Mouse (Mus musculus): ENCODE results near the gene Klhl26. TPM values are rescaled to one million over a fixed set of nuclear protein-coding genes. Genes with fewer than 3 reads are reported as not detected.

The Klhl26 gene
- polyA plus RNA-seq, 1 experiment = 62.4 TPM

DNA sequence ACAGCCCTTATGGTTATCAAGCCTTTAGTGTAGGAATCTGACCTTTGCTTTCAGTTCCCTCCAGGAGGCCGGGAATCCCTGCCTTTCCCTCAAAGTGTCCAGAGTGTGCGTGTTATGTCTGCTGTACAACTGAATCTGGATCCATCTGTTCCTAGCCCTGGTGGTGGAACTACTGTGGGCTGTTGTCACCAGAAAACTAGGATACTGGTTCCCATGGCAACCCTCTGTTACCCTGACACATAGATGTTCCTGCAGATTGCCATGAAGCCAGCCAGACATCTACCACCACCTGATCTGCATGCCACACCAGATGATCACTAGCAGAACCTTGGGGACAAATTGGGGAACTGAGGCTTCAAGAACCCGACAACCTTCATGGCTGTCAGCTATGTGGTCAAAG is 5.1 kb upstream of the Klhl26 start:
- Histone ChIP-seq H3K27ac (ENCODE audit: insufficient read depth, low read length) (no peak overlapping the region), H3K4me1 (ENCODE audit: control insufficient read depth, insufficient read depth, low read length) (peaks cover 30% of the 10 kb centered on the region), H3K4me3 (replicated peaks; ENCODE audit: insufficient read depth, low read depth, low read length) (no peak overlapping the region), H3K27me3 (ENCODE audit: control insufficient read depth, insufficient read depth, low read length) (no peaks in the 10 kb centered on the region)
- no peak for TF ChIP-seq POLR2A (IDR thresholded peaks at IDR 0.05; ENCODE audit: borderline replicate concordance, insufficient read depth, low read length)
- TF ChIP-seq CTCF (IDR thresholded peaks at IDR 0.05; ENCODE audit: borderline replicate concordance, insufficient read depth, low read depth, low read length) = no peak
- DNase-seq = no peak
- WGBS = 61% methylated on average over 3 of the region's 3 CpGs

GRCm38 (mm10) chr8:70477269-70477982 is 658 bp upstream of the Klhl26 start:
- Histone ChIP-seq H3K4me3 (replicated peaks; ENCODE audit: insufficient read depth, low read depth, low read length) (peak overlapping the region; percentile 78), H3K27me3 (ENCODE audit: control insufficient read depth, insufficient read depth, low read length) (no peaks in the 10 kb centered on the region), H3K4me1 (ENCODE audit: control insufficient read depth, insufficient read depth, low read length) (peaks cover 16% of the 10 kb centered on the region), H3K27ac (ENCODE audit: insufficient read depth, low read length) (no peak overlapping the region; the same call in 1 of the 2 replicates)
- DNase-seq = peak in 1 of 2 experiments; percentile 47
- no peak for TF ChIP-seq CTCF (IDR thresholded peaks at IDR 0.05; ENCODE audit: borderline replicate concordance, insufficient read depth, low read depth, low read length)
- no peak for TF ChIP-seq POLR2A (IDR thresholded peaks at IDR 0.05; ENCODE audit: borderline replicate concordance, insufficient read depth, low read length)
- 5% methylated on average over 21 of the region's 21 CpGs for WGBS

DNA sequence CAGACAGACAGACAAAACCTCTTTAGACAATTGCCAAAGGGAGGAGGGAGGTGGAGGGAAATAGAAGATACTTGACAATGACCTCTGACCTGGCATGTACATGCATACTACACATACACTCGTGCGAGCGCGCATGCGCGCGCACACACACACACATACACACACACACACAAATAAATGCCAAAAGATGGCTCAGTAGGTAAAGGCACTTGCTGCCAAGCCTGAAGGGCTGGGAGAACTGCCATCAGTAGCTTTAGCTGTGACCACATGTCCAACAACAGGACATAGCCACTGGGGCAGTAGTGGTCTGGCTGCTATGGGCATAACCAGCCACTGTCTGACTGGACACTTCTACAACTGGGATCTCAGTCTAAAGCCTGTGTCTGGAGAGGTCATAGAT is 4.9 kb downstream of the Klhl26 start:
- 35% methylated on average over 7 of the region's 7 CpGs for WGBS
- TF ChIP-seq CTCF (IDR thresholded peaks at IDR 0.05; ENCODE audit: borderline replicate concordance, insufficient read depth, low read depth, low read length) = no peak
- TF ChIP-seq POLR2A (IDR thresholded peaks at IDR 0.05; ENCODE audit: borderline replicate concordance, insufficient read depth, low read length) = no peak
- peak; percentile 66 to 79 for DNase-seq
- Histone ChIP-seq H3K27ac (ENCODE audit: insufficient read depth, low read length) (no peak overlapping the region), H3K27me3 (ENCODE audit: control insufficient read depth, insufficient read depth, low read length) (no peaks in the 10 kb centered on the region), H3K4me1 (ENCODE audit: control insufficient read depth, insufficient read depth, low read length) (peaks cover 38% of the 10 kb centered on the region), H3K4me3 (replicated peaks; ENCODE audit: insufficient read depth, low read depth, low read length) (no peak overlapping the region)

DNA sequence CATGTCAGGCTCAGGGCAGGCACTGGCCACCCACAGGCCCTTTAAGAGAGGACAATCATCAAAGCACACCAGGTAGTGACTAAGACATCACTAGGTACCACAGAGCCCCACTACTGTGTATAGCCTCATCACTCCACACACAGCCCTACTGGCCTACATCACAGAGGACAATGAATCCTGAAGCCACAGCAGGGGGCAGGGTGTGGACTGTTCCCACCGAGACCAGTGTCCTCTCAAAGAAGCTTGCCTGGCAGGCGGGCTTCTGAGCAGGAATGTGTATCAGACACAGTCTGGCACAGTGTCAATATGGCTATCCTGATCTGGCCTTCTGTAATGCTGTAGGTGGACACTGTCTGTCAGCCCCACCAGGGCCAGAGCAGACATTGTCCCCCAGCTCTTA is 6.8 kb downstream of the Klhl26 start:
- TF ChIP-seq CTCF (IDR thresholded peaks at IDR 0.05; ENCODE audit: borderline replicate concordance, insufficient read depth, low read depth, low read length) = no peak
- TF ChIP-seq POLR2A (IDR thresholded peaks at IDR 0.05; ENCODE audit: borderline replicate concordance, insufficient read depth, low read length) = no peak
- 7% methylated on average over 2 of the region's 2 CpGs for WGBS
- Histone ChIP-seq H3K4me1 (ENCODE audit: control insufficient read depth, insufficient read depth, low read length) (peaks cover 50% of the 10 kb centered on the region), H3K4me3 (replicated peaks; ENCODE audit: insufficient read depth, low read depth, low read length) (no peak overlapping the region), H3K27ac (ENCODE audit: insufficient read depth, low read length) (peak overlapping the region; percentile 42), H3K27me3 (ENCODE audit: control insufficient read depth, insufficient read depth, low read length) (no peaks in the 10 kb centered on the region)
- DNase-seq = no peak

DNA sequence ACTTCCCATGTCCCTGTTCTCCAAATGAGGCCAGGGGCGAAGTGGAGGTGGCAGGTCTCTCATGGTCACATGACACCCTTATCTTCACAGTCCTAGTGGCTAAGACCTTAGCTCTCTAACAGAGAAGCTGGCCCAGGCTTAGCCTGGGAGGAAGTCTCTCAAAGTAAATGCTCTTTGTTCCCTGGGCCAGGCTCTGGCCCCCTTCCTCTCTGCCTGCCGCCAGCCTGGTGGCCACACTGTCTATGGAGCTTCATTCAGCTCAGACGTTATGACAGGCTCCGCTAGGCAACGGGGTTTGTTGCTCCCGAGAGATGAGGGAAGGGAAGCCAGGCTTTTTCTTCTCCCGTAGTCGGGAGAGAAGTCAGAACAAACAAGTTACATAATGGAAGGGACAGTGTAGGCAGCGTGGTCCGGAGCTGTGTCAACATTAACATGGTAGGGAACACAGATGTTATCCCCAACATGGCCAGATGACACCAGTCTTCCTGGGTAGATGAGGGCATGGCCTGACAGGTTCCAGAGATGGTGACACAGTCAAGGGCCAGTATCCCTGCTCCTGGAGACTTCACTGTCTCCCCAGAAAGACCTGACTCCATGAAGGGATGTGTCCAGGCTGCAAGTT is 7.4 kb downstream of the Klhl26 start:
- peak overlapping the region; percentile 42 for H3K27ac ChIP-seq (ENCODE audit: insufficient read depth, low read length)
- no peak overlapping the region for H3K4me3 ChIP-seq (replicated peaks; ENCODE audit: insufficient read depth, low read depth, low read length)

DNA sequence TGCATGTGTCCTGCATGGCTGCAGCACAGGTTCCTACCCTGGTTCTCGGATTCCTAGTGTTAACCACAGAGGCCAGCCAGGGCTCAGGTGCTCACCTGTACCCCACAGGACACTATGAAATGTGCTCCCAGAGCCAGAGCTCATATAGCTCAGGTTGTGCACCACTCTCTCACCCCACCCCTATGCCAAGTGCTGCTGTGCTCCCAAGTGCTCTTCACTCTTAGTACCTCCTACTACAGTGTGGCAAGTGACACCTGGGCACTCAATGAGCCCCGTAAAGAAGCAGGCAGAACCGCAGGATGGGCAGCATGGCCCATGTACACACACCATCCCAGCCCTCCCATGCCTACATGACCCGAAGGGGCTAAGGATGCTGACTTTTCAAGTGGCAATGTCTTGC is 8.0 kb downstream of the Klhl26 start:
- no peak for TF ChIP-seq CTCF (IDR thresholded peaks at IDR 0.05; ENCODE audit: borderline replicate concordance, insufficient read depth, low read depth, low read length)
- TF ChIP-seq POLR2A (IDR thresholded peaks at IDR 0.05; ENCODE audit: borderline replicate concordance, insufficient read depth, low read length) = no peak
- DNase-seq = no peak
- no peak overlapping the region for H3K4me3 ChIP-seq (replicated peaks; ENCODE audit: insufficient read depth, low read depth, low read length)
- 95% methylated on average over 4 of the region's 4 CpGs for WGBS
- peak overlapping the region; percentile 31 for H3K27ac ChIP-seq (ENCODE audit: insufficient read depth, low read length)
- no peaks in the 10 kb centered on the region for H3K27me3 ChIP-seq (ENCODE audit: control insufficient read depth, insufficient read depth, low read length)
- peaks cover 61% of the 10 kb centered on the region for H3K4me1 ChIP-seq (ENCODE audit: control insufficient read depth, insufficient read depth, low read length)

More for the DNA sequence above, 7.4 kb downstream of the Klhl26 start:
- Histone ChIP-seq H3K4me1 (ENCODE audit: control insufficient read depth, insufficient read depth, low read length) (peaks cover 54% of the 10 kb centered on the region), H3K27me3 (ENCODE audit: control insufficient read depth, insufficient read depth, low read length) (no peaks in the 10 kb centered on the region)
- WGBS = 36% methylated on average over 10 of the region's 10 CpGs
- no peak for DNase-seq
- TF ChIP-seq POLR2A (IDR thresholded peaks at IDR 0.05; ENCODE audit: borderline replicate concordance, insufficient read depth, low read length) = no peak
- no peak for TF ChIP-seq CTCF (IDR thresholded peaks at IDR 0.05; ENCODE audit: borderline replicate concordance, insufficient read depth, low read depth, low read length)

DNA sequence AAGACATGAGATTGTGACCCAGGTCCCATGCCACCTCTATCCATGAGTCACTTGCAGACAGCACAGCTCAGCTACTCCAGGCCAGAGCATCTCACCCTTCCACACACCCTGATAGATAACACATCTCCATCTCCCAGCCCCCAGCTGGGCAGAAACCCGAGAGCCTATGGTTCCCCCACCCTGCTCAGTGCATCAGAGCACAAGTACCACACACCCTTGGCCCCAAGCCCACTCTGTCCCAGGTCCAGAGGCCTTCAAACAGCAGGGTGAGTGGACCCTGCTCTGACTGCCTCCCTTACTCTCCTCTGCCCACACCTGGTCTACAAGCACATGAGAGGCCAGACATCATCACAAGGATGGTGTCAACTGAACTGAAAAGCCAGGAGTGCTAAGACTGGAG is 8.9 kb downstream of the Klhl26 start:
- TF ChIP-seq CTCF (IDR thresholded peaks at IDR 0.05; ENCODE audit: borderline replicate concordance, insufficient read depth, low read depth, low read length) (no peak), POLR2A (IDR thresholded peaks at IDR 0.05; ENCODE audit: borderline replicate concordance, insufficient read depth, low read length) (no peak)
- H3K27ac ChIP-seq (ENCODE audit: insufficient read depth, low read length) = no peak overlapping the region
- WGBS = 48% methylated on average over 1 of the region's 1 CpGs

DNA sequence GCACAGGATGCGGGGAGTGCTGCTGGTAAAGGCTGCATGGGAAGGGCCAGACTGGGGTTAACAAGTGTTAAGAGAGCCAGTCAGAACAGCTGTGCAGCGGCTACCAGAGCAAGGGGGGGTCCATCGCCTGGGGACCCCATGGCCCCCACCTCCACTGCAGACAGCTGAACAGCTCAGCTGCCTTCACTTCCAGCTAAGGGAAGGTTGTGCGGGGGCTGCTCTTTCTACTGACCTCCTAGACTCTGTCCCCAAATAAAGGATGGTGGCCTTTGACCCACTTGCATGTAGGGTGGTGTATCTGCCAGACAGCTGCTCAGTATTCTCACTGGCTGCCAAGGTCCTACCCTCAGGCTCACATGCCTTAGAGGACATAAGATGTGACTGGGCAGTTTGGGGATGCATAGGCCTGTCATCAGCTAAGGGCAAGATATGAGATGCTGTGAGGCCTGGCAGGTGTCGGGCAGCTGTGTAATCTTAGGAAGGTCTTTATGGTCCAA is 9.5 kb downstream of the Klhl26 start:
- TF ChIP-seq POLR2A (IDR thresholded peaks at IDR 0.05; ENCODE audit: borderline replicate concordance, insufficient read depth, low read length) = no peak
- no peak for TF ChIP-seq CTCF (IDR thresholded peaks at IDR 0.05; ENCODE audit: borderline replicate concordance, insufficient read depth, low read depth, low read length)
- Histone ChIP-seq H3K27me3 (ENCODE audit: control insufficient read depth, insufficient read depth, low read length) (no peaks in the 10 kb centered on the region), H3K4me3 (replicated peaks; ENCODE audit: insufficient read depth, low read depth, low read length) (no peak overlapping the region), H3K27ac (ENCODE audit: insufficient read depth, low read length) (0 out of 2 replicates have a peak overlapping the region, but pooled peaks have one; percentile 24), H3K4me1 (ENCODE audit: control insufficient read depth, insufficient read depth, low read length) (peaks cover 72% of the 10 kb centered on the region)
- no peak for DNase-seq
- WGBS = 65% methylated on average over 5 of the region's 5 CpGs

More for the DNA sequence above, 8.9 kb downstream of the Klhl26 start:
- no peak for DNase-seq
- Histone ChIP-seq H3K27me3 (ENCODE audit: control insufficient read depth, insufficient read depth, low read length) (no peaks in the 10 kb centered on the region), H3K4me3 (replicated peaks; ENCODE audit: insufficient read depth, low read depth, low read length) (no peak overlapping the region), H3K4me1 (ENCODE audit: control insufficient read depth, insufficient read depth, low read length) (peaks cover 67% of the 10 kb centered on the region)

All from cerebellum, adult 2 months (tissue).